Mouse (Mus musculus) testis, adult 2 months (tissue): Measurements from ENCODE around the gene Upp2. TPM values are rescaled to one million over a fixed set of nuclear protein-coding genes. Genes with fewer than 3 reads are reported as not detected.
A peak's percentile ranks its signal among the peaks of the same experiment; 100 is the strongest.

ENCODE experiments used
- H3K27ac ChIP-seq: fragments of 200-500 bp; 2 replicates; pipeline ENCODE4 v1.5.1; 2012; ENCODE audit warnings: low read depth, low read length; ENCODE audit not compliant: control insufficient read depth, insufficient read depth
- H3K27me3 ChIP-seq: fragments of 200-500 bp; 2 replicates; pipeline ENCODE4 v1.6.1; 2012; ENCODE audit warnings: mild to moderate bottlenecking, low read length, moderate library complexity; ENCODE audit not compliant: control insufficient read depth, insufficient read depth
- H3K36me3 ChIP-seq: fragments of 200-500 bp; 2 replicates; pipeline ENCODE4 v1.6.1; 2012; ENCODE audit warnings: mild to moderate bottlenecking, low read length; ENCODE audit not compliant: control insufficient read depth, insufficient read depth
- H3K4me1 ChIP-seq: fragments of 200-500 bp; 2 replicates; pipeline ENCODE4 v1.6.1; 2012; ENCODE audit warnings: low read length; ENCODE audit not compliant: control insufficient read depth, insufficient read depth
- H3K4me3 ChIP-seq: fragments of 200-500 bp; 2 replicates; pipeline ENCODE4 v1.5.1; 2012; ENCODE audit warnings: low read depth, mild to moderate bottlenecking, low read length, moderate library complexity, mixed read lengths; ENCODE audit not compliant: control insufficient read depth
- CTCF ChIP-seq: fragments of 200-500 bp; IDR thresholded peaks from 2 replicates; pipeline ENCODE4 v1.5.1; 2012; ENCODE audit warnings: low read depth, mild to moderate bottlenecking, inconsistent platforms, low read length, moderate library complexity; ENCODE audit not compliant: control insufficient read depth, insufficient read depth, insufficient replicate concordance
- POLR2A ChIP-seq: fragments of 200-500 bp; IDR thresholded peaks from 2 replicates; pipeline ENCODE4 v1.6.1; 2012; ENCODE audit warnings: low read depth, mild to moderate bottlenecking, inconsistent platforms, low read length, moderate library complexity; ENCODE audit not compliant: control insufficient read depth
- polyA plus RNA-seq: library from polyadenylated mRNA; depleted of rRNA; stranded (reverse); fragments of >200 nt; gene quantifications from 2 replicates; pipeline ENCODE4 v1.2.3, GENCODE M21; 2012

Gene Upp2
- polyA plus RNA-seq, 1 experiment = 7.0 TPM

DNA sequence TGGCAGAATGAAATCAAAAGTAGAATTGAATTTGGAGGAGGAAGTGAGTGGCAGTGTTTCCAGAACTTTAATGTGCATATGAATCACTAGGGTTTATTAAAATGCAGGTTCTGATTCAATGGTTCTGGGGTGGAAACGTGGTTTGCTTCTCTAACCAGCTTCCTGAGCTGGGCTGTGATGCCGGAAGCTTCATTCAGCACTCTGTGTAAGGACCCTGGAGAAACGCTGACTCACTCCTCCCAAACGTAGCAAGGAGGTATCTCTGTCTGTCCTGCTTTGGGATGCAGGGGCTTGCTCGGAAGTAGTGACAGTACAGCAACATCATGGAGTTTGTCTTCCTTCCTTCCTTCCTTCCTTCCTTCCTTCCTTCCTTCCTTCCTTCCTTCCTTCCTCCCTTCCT, 192.6 kb downstream of the Upp2 start:
- H3K4me1 ChIP-seq = no peaks in the 10 kb centered on the region
- TF ChIP-seq CTCF = no peak
- no peak for TF ChIP-seq POLR2A
- H3K36me3 ChIP-seq = no peaks in the 10 kb centered on the region
- no peak overlapping the region for H3K4me3 ChIP-seq
- no peak overlapping the region for H3K27ac ChIP-seq
- H3K27me3 ChIP-seq = no peaks in the 10 kb centered on the region

DNA sequence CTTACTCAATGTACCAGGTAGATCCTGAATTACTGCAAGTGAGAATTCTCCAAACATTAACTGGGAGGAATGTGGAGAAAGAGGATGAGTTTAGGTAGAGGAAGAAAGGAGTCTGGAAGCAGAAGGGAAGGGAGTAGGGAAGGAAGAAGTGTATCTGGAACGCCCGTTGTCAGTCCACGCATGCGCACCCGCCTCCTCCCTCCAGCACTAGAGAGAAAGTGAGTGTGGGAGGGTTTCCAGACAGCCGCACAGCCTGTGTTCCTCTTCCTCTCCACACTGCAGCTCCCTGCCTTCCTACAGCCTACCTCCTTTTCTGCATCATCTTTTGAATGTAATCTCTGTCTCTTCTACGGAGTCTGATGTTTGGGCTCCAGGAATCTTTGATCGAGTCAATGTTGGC, 198.0 kb downstream of the Upp2 start:
- H3K4me1 ChIP-seq = no peaks in the 10 kb centered on the region
- TF ChIP-seq POLR2A (no peak), CTCF (no peak)
- H3K27ac ChIP-seq = 0 out of 2 replicates have a peak overlapping the region, but pooled peaks have one; percentile 30
- H3K4me3 ChIP-seq = peak overlapping the region; percentile 57
- H3K27me3 ChIP-seq = no peaks in the 10 kb centered on the region
- no peaks in the 10 kb centered on the region for H3K36me3 ChIP-seq

DNA sequence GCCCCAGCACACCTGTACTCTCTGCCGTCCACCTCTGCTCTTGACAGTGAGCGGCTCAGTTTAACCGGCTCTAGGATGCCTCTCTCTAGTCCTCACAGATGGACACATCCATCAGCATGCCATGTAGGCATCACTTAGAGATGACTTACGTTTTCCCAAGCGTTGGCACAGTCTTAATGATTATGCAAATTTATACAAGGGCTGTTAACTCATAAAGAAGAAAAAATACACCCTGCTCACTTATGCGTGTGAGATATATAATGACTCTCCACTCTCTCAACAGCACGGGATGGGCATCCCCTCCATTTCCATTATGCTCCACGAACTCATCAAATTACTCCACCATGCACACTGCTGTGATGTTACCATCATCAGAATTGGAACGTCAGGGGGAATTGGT, 206.7 kb downstream of the Upp2 start:
- H3K4me3 ChIP-seq = no peak overlapping the region
- no peaks in the 10 kb centered on the region for H3K27me3 ChIP-seq
- no peaks in the 10 kb centered on the region for H3K4me1 ChIP-seq
- no peak for TF ChIP-seq POLR2A
- TF ChIP-seq CTCF = no peak
- H3K36me3 ChIP-seq = no peaks in the 10 kb centered on the region
- no peak overlapping the region for H3K27ac ChIP-seq

DNA sequence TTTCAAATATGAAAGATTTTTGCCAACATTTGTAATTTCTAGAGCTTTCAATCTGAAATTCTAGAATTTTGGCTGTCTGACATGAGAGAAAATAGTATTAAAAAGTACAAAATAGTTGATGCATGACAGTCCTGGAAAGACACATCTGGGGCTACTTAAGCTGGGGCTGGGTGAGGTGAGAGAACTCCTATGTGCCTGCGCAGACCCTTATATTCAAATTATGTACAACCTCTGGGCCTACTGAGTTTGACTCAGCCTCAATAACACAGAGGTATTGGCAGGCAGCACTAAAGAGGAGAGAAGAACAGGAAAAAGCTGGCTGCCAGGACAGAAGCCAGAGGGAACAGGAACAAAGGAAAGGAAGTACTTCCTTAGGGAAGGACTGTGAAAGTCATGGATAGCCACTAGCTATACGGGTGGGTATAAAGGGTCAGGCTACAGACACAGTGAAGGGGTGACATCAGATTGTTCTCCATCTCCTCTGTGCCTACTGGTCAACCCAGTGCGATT, 211.9 kb downstream of the Upp2 start:
- Histone ChIP-seq H3K27me3 (no peaks in the 10 kb centered on the region), H3K36me3 (no peaks in the 10 kb centered on the region), H3K4me3 (no peak overlapping the region), H3K27ac (no peak overlapping the region), H3K4me1 (no peaks in the 10 kb centered on the region)
- TF ChIP-seq POLR2A (no peak), CTCF (no peak)

DNA sequence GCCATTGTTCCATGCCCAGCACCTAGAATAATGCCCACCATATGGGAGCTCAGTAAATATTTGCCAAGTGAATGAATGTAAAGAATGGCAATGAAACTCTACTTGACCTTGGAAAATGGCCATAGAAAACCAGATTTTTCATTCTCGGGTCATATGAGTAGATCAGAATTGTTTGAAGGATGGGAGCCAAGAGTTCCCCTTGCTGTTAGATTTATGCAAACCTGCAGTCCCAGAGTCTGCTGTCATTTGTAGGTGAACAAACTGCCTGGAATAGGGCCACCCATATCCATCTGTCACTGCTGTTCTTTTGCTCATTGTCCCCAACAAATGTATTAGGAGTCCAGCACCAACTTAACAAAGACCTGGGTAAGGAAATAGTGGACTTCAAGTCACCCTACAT, 216.4 kb downstream of the Upp2 start:
- Histone ChIP-seq H3K4me1 (peaks cover 5% of the 10 kb centered on the region; the same call in 1 of the 2 replicates), H3K27me3 (no peaks in the 10 kb centered on the region), H3K4me3 (no peak overlapping the region), H3K27ac (no peak overlapping the region), H3K36me3 (no peaks in the 10 kb centered on the region)
- no peak for TF ChIP-seq CTCF
- no peak for TF ChIP-seq POLR2A

DNA sequence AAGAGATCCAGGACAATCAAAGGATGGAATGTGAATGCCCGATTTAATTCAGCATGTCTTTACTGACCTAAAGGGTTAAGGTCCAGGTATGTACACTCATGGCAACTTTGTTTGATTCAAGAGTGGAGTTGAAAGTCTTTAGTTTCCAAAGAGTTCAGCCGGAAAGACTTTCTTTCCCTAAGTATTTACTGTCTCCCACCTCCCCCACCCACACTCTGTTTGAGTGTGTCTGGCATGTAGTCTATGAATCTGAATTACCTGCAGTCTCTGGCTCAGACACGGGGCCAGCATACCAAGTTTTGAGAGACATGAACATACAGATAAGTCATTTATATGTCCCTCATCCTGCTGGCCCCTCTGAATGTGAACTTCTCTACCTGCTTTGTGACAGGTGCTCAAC, 219.1 kb downstream of the Upp2 start:
- H3K4me1 ChIP-seq = peaks cover 5% of the 10 kb centered on the region; the same call in 1 of the 2 replicates
- TF ChIP-seq POLR2A = no peak
- no peak for TF ChIP-seq CTCF
- H3K36me3 ChIP-seq = no peaks in the 10 kb centered on the region
- peak overlapping the region; percentile 34; the same call in 1 of the 2 replicates for H3K4me3 ChIP-seq
- no peaks in the 10 kb centered on the region for H3K27me3 ChIP-seq
- H3K27ac ChIP-seq = peak overlapping the region; percentile 22; the same call in 1 of the 2 replicates

DNA sequence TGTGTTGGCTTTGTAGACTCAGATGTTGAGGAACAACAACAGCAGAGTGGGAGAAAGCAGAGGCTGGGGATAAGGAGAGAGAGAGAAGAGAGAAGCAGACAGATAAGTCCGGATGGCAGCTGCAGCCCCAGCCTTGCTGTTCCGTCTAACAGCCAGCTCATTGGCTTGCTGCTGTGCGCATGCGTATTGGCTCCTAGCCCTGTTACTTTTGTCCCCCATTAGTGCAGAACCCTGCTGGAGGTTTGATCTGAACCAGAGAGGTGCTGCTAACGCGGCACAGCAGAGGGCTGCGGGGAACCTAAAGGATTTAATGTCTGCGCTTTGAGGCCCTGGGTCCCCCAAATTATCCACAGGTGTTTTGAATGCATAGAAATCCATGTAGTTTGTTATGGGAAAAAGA, 219.6 kb downstream of the Upp2 start:
- peak overlapping the region; percentile 34; the same call in 1 of the 2 replicates for H3K4me3 ChIP-seq
- H3K27me3 ChIP-seq = no peaks in the 10 kb centered on the region
- peak overlapping the region; percentile 22; the same call in 1 of the 2 replicates for H3K27ac ChIP-seq
- H3K36me3 ChIP-seq = no peaks in the 10 kb centered on the region
- peaks cover 5% of the 10 kb centered on the region; the same call in 1 of the 2 replicates for H3K4me1 ChIP-seq
- TF ChIP-seq CTCF (no peak), POLR2A (peak; percentile 38; the same call in 1 of the 2 replicates)
